ENCODE assay signal across 17 mouse cellular contexts in genomic region chr2:59625927-59626326, GRCm38 (mm10).
"Had no signal": no experiment of that assay in that cellular context is flagged by ENCODE, and none has a peak within 500 bp of the region (broad histone marks: within the 10 kb centered on the region; RNA-seq: fewer than 3 reads in every experiment).

No protein-coding gene starts in this region.

- H3K4me1 ChIP-seq: midbrain, embryonic 13.5 days; midbrain, embryonic 15.5 days had no signal

- H3K36me3 ChIP-seq: lung, embryonic 15.5 days; midbrain, embryonic 13.5 days; midbrain, embryonic 15.5 days; neural tube, embryonic 12.5 days; stomach, embryonic 15.5 days had no signal

- H3K4me2 ChIP-seq: lung, embryonic 15.5 days; midbrain, embryonic 11.5 days; midbrain, embryonic 13.5 days; midbrain, embryonic 15.5 days; neural tube, embryonic 12.5 days; stomach, embryonic 15.5 days had no signal

- H3K27me3 ChIP-seq: lung, embryonic 15.5 days; midbrain, embryonic 13.5 days; midbrain, embryonic 15.5 days; neural tube, embryonic 12.5 days; stomach, embryonic 15.5 days had no signal

- DNase-seq: lung, adult 2 months; lung, postnatal 14 days; lung, postnatal 36 days; right cerebral cortex, postnatal 14 days; thymus, adult 2 months; thymus, postnatal 25 days; thymus, postnatal 4 days had no signal

- ATAC-seq: lung, postnatal 0 days; midbrain, embryonic 13.5 days; midbrain, embryonic 15.5 days had no signal

- H3K27ac ChIP-seq: lung, embryonic 15.5 days; macrophage; midbrain, embryonic 13.5 days; midbrain, embryonic 15.5 days; neural tube, embryonic 12.5 days; stomach, embryonic 15.5 days; stomach, postnatal 0 days had no signal

- H3K9ac ChIP-seq: lung, embryonic 15.5 days; midbrain, embryonic 13.5 days; midbrain, embryonic 15.5 days; neural tube, embryonic 12.5 days; stomach, embryonic 15.5 days had no signal

- H3K9me3 ChIP-seq: lung, embryonic 15.5 days; midbrain, embryonic 13.5 days; midbrain, embryonic 15.5 days; neural tube, embryonic 12.5 days; stomach, embryonic 15.5 days had no signal

- H3K4me3 ChIP-seq: lung, embryonic 15.5 days; megakaryocyte, embryonic 14.5 days; midbrain, embryonic 13.5 days; midbrain, embryonic 15.5 days; neural tube, embryonic 12.5 days; stomach, embryonic 15.5 days had no signal
